Mouse (Mus musculus) intestine, embryonic 14.5 days (tissue): ENCODE measurements around the gene Arhgap10. TPM values are rescaled to one million over a fixed set of nuclear protein-coding genes. Genes with fewer than 3 reads are reported as not detected.
A peak's percentile ranks its signal among the peaks of the same experiment; 100 is the strongest.

Experiments
- ATAC-seq: fragments of 200-750 bp; cut with Nextera tagmentation; replicated peaks from 2 replicates; pipeline ENCODE4 v1.8.0; 2017; ENCODE audit warnings: low read depth, moderate number of reproducible peaks, moderate TSS enrichment, moderate library complexity; ENCODE audit not compliant: low FRiP score, low TSS enrichment
- DNase-seq: peaks from one replicate; pipeline ENCODE4 v3.0.0-alpha.2; 2018; ENCODE audit warnings: low spot score
- H3K27ac ChIP-seq: fragments of 300-500 bp; sonication (generic); 2 replicates; pipeline ENCODE4 v1.5.1; 2014; ENCODE audit warnings: low read depth, mild to moderate bottlenecking, control low read depth
- H3K27me3 ChIP-seq: fragments of 300-500 bp; sonication (generic); replicated peaks from 2 replicates; pipeline ENCODE4 v1.6.1; 2014; ENCODE audit warnings: low read length, control low read depth; ENCODE audit not compliant: control insufficient read depth, insufficient read depth
- H3K36me3 ChIP-seq: fragments of 300-500 bp; sonication (generic); 2 replicates; pipeline ENCODE4 v1.6.1; 2014; ENCODE audit warnings: low read length, control low read depth; ENCODE audit not compliant: control insufficient read depth, insufficient read depth
- H3K4me1 ChIP-seq: fragments of 300-500 bp; sonication (generic); replicated peaks from 2 replicates; pipeline ENCODE4 v1.6.1; 2014; ENCODE audit warnings: low read length, control low read depth, mixed read lengths; ENCODE audit not compliant: control insufficient read depth, insufficient read depth
- H3K4me2 ChIP-seq: fragments of 300-500 bp; sonication (generic); 2 replicates; pipeline ENCODE4 v1.6.1; 2014; ENCODE audit warnings: low read length
- H3K4me3 ChIP-seq: fragments of 300-500 bp; sonication (generic); 2 replicates; pipeline ENCODE4 v1.5.1; 2014; ENCODE audit warnings: low read depth, low read length, control low read depth, mixed read lengths
- H3K9ac ChIP-seq: fragments of 300-500 bp; sonication (generic); 2 replicates; pipeline ENCODE4 v1.6.1; 2014; ENCODE audit warnings: mild to moderate bottlenecking, low read length
- H3K9me3 ChIP-seq: fragments of 300-500 bp; sonication (generic); 2 replicates; pipeline ENCODE4 v1.6.1; 2016; ENCODE audit warnings: low read length, control low read depth; ENCODE audit not compliant: control insufficient read depth
- WGBS: fragments of 180-500 bp; shearing (Covaris S2); extraction: QIAGEN DNeasy Blood & Tissue Kit; methylation state at CpG from one replicate; pipeline ENCODE4 v1.1.7; 2014; 5-methylcytosine and 5-hydroxymethylcytosine counted together
- polyA plus RNA-seq: library from polyadenylated mRNA; unstranded; fragments of >200 nt; fragmentation: Nextera tagmentation; extraction: Ambion mirVana; gene quantifications from 2 replicates; pipeline ENCODE4 v1.2.1, GENCODE M21; 2014

Gene Arhgap10
- polyA plus RNA-seq, 1 experiment from 2014 or later: 33.6 TPM

DNA sequence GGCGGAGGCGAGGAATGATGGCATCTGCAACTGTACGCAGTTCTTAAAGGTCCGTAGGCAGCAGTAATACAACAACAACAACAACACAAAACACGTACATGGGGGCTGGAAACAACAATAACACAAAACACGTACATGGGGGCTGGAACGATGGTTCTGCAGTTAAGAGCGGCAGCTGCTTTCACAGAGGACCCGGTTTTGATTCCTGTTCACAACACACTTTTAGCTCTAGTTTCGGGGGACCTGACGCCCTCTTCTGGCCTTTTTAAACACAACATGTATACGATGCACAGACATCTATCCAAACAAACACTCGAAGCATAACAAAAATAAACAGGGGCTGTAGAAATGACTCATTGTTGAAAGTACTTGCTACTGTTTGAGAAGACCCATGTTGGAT is 110.9 kb downstream of the Arhgap10 start:
- Histone ChIP-seq H3K27ac (no peak overlapping the region), H3K4me1 (no peaks in the 10 kb centered on the region), H3K9ac (no peak overlapping the region), H3K4me2 (no peak overlapping the region), H3K27me3 (no peaks in the 10 kb centered on the region), H3K9me3 (no peaks in the 10 kb centered on the region), H3K4me3 (no peak overlapping the region), H3K36me3 (peaks cover 39% of the 10 kb centered on the region)
- DNase-seq: no peak
- ATAC-seq: no peak
- 88% methylated on average over 13 of the region's 13 CpGs for WGBS

- H3K4me2 ChIP-seq: no peak overlapping the region
- DNase-seq: no peak
- no peaks in the 10 kb centered on the region for H3K9me3 ChIP-seq
- ATAC-seq: no peak
- H3K27ac ChIP-seq: no peak overlapping the region
- peaks cover 36% of the 10 kb centered on the region for H3K36me3 ChIP-seq
- H3K9ac ChIP-seq: no peak overlapping the region
- no peaks in the 10 kb centered on the region for H3K27me3 ChIP-seq
- 87% methylated on average over 5 of the region's 5 CpGs for WGBS
- no peak overlapping the region for H3K4me3 ChIP-seq
- H3K4me1 ChIP-seq: no peaks in the 10 kb centered on the region
Measured at GRCm38 (mm10) chr8:77406444-77406843, 111.3 kb downstream of the Arhgap10 start.

DNA sequence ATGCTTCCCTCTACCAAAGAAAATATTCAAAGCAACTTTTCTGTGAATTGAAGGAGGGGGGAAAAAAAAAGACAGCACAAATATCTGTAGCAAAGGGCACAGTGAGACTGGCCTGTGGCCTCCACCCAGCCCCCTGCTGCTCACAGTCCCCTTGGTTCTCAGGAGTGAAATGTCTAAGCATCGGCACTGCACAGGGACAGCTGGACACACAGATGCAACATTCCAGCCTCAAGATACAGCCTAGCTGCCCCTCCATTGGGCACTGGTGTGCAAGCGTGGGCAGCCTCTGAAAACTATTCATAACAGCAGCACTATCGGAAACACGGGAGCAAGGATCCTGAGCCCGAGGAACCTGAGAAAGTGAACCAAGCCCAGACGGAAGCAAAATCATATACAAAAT is 113.7 kb downstream of the Arhgap10 start:
- H3K4me1 ChIP-seq: no peaks in the 10 kb centered on the region
- H3K4me2 ChIP-seq: no peak overlapping the region
- H3K36me3 ChIP-seq: peaks cover 48% of the 10 kb centered on the region
- H3K9me3 ChIP-seq: no peaks in the 10 kb centered on the region
- no peak overlapping the region for H3K27ac ChIP-seq
- no peak overlapping the region for H3K4me3 ChIP-seq
- WGBS: 80% methylated on average over 6 of the region's 6 CpGs
- DNase-seq: no peak
- no peak overlapping the region for H3K9ac ChIP-seq
- H3K27me3 ChIP-seq: no peaks in the 10 kb centered on the region
- no peak for ATAC-seq

DNA sequence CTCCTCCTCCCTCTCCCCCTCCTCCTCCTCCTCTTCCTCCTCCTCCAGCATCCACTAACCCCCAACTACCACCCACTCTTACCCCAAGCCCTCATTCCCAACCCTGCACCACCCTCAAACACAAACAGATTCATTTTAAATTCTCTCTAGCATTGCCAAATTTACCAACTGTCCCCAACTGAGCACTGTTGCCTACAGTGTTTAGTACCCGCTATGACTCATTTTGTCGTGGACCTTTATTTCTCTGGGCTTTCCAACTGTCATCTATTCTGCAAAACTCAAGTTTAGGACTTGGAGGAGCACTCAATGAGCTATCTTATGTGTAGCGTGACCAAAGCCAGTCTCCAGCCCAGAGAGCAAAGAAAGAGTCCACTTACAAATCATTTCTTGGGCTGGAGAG is 115.8 kb downstream of the Arhgap10 start:
- Histone ChIP-seq H3K27ac (no peak overlapping the region), H3K9ac (no peak overlapping the region), H3K27me3 (no peaks in the 10 kb centered on the region), H3K9me3 (peaks cover 11% of the 10 kb centered on the region), H3K36me3 (peaks cover 52% of the 10 kb centered on the region), H3K4me1 (no peaks in the 10 kb centered on the region), H3K4me3 (no peak overlapping the region), H3K4me2 (no peak overlapping the region)
- DNase-seq: no peak
- ATAC-seq: no peak
- 92% methylated on average over 3 of the region's 3 CpGs for WGBS

DNA sequence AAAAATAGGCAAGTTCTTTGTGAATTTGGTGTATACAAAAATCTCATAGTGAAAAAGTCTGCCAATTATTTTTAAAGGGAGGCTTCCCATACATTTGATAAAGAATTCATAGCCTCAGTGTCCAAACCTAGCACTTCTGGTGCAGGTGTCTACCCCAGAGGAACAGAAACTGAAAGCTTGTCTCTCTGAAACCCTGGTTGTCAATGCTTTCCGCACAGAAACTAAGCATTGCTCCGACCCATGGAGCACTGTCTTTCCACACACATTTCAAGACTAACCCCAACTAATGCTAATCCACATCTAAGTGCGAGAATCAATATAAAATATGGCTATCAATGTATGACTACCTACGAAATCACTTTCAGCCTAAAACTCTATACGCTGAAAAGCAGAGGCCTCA is 116.6 kb downstream of the Arhgap10 start:
- 92% methylated on average over 5 of the region's 5 CpGs for WGBS
- H3K9me3 ChIP-seq: peaks cover 19% of the 10 kb centered on the region

DNA sequence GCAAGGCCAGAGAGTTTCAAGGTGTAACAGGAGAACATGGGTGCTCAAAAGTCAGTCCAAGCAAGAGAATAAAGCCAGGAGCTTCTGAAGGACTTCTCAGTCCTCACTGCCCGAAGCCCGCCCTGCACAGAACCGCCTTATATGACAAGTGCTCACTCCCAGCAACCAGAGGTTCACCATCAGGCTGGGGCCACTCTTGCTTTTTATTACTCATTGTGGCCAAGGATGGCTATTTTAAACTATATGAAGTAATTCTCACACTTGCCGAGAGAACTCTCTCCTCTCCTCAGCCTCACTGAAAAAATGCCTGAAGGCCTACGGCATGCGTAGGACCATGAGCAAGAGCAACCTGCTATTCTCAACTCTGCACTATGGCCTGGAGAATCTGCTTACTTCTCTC is 133.7 kb downstream of the Arhgap10 start:
- WGBS: 91% methylated on average over 6 of the region's 6 CpGs
- Histone ChIP-seq H3K27ac (no peak overlapping the region), H3K9me3 (no peaks in the 10 kb centered on the region), H3K4me2 (no peak overlapping the region), H3K4me3 (no peak overlapping the region), H3K36me3 (peaks cover 51% of the 10 kb centered on the region), H3K27me3 (no peaks in the 10 kb centered on the region), H3K9ac (no peak overlapping the region), H3K4me1 (no peaks in the 10 kb centered on the region)
- DNase-seq (no peak), ATAC-seq (no peak)

More for the DNA sequence above, 116.6 kb downstream of the Arhgap10 start:
- Histone ChIP-seq H3K27me3 (no peaks in the 10 kb centered on the region), H3K4me2 (no peak overlapping the region), H3K27ac (no peak overlapping the region), H3K9ac (no peak overlapping the region), H3K36me3 (peaks cover 58% of the 10 kb centered on the region), H3K4me3 (no peak overlapping the region), H3K4me1 (no peaks in the 10 kb centered on the region)
- ATAC-seq: no peak
- no peak for DNase-seq

GRCm38 (mm10) chr8:77383671-77384070 is 134.1 kb downstream of the Arhgap10 start:
- WGBS: 85% methylated on average over 8 of the region's 8 CpGs
- H3K36me3 ChIP-seq: peaks cover 51% of the 10 kb centered on the region
- DNase-seq (no peak), ATAC-seq (no peak)
- no peaks in the 10 kb centered on the region for H3K27me3 ChIP-seq
- no peaks in the 10 kb centered on the region for H3K9me3 ChIP-seq
- no peak overlapping the region for H3K9ac ChIP-seq
- H3K4me1 ChIP-seq: no peaks in the 10 kb centered on the region
- H3K4me2 ChIP-seq: no peak overlapping the region
- H3K4me3 ChIP-seq: no peak overlapping the region
- H3K27ac ChIP-seq: no peak overlapping the region

- peaks cover 40% of the 10 kb centered on the region for H3K36me3 ChIP-seq
- no peaks in the 10 kb centered on the region for H3K4me1 ChIP-seq
- ATAC-seq (no peak), DNase-seq (no peak)
- H3K9ac ChIP-seq: no peak overlapping the region
- H3K4me2 ChIP-seq: no peak overlapping the region
- no peaks in the 10 kb centered on the region for H3K9me3 ChIP-seq
- H3K4me3 ChIP-seq: no peak overlapping the region
- H3K27ac ChIP-seq: no peak overlapping the region
- no peaks in the 10 kb centered on the region for H3K27me3 ChIP-seq
- 67% methylated on average over 6 of the region's 6 CpGs for WGBS
Measured at GRCm38 (mm10) chr8:77380844-77381243, 136.9 kb downstream of the Arhgap10 start.

- Histone ChIP-seq H3K9ac (no peak overlapping the region), H3K27me3 (no peaks in the 10 kb centered on the region), H3K4me1 (no peaks in the 10 kb centered on the region), H3K9me3 (no peaks in the 10 kb centered on the region), H3K4me2 (no peak overlapping the region), H3K4me3 (no peak overlapping the region), H3K36me3 (peaks cover 35% of the 10 kb centered on the region), H3K27ac (no peak overlapping the region)
- WGBS: 65% methylated on average over 11 of the region's 11 CpGs
- no peak for ATAC-seq
- peak; percentile 57 for DNase-seq
Measured at GRCm38 (mm10) chr8:77379300-77379699, 138.5 kb downstream of the Arhgap10 start.
